Mouse (Mus musculus) embryonic facial prominence, embryonic 11.5 days (tissue): ENCODE results near the gene Paip2b. TPM values are rescaled to one million over a fixed set of nuclear protein-coding genes. Genes with fewer than 3 reads are reported as not detected.

Experiments used
- ATAC-seq: fragments of 200-750 bp; cut with Nextera tagmentation; replicated peaks from 2 replicates; pipeline ENCODE4 v1.8.0; 2017; ENCODE audit warnings: low read depth; ENCODE audit not compliant: insufficient number of reproducible peaks, low FRiP score, low TSS enrichment
- DNase-seq: peaks from one replicate; pipeline ENCODE4 v3.0.0-alpha.2; 2015; ENCODE audit warnings: low spot score
- H3K27ac ChIP-seq: fragments of 300-500 bp; sonication (generic); replicated peaks from 2 replicates; pipeline ENCODE4 v1.5.1; 2014; ENCODE audit warnings: mild to moderate bottlenecking, low read depth, low read length, control low read depth
- H3K27me3 ChIP-seq: fragments of 300-500 bp; sonication (generic); 2 replicates; pipeline ENCODE4 v1.6.1; 2014; ENCODE audit warnings: mild to moderate bottlenecking, low read length, moderate library complexity, mixed read lengths; ENCODE audit not compliant: control insufficient read depth, insufficient read depth
- H3K36me3 ChIP-seq: fragments of 300-500 bp; sonication (generic); replicated peaks from 2 replicates; pipeline ENCODE4 v1.6.1; 2014; ENCODE audit warnings: low read depth, mild to moderate bottlenecking, low read length, moderate library complexity, mixed read lengths; ENCODE audit not compliant: control insufficient read depth, insufficient read depth
- H3K4me1 ChIP-seq: fragments of 300-500 bp; sonication (generic); 2 replicates; pipeline ENCODE4 v1.6.1; 2014; ENCODE audit warnings: low read length, mixed read lengths; ENCODE audit not compliant: control insufficient read depth, insufficient read depth
- H3K4me2 ChIP-seq: fragments of 300-500 bp; sonication (generic); 2 replicates; pipeline ENCODE4 v1.6.1; 2014; ENCODE audit warnings: low read depth, mild to moderate bottlenecking, control low read depth, low read length, moderate library complexity
- H3K4me3 ChIP-seq: fragments of 300-500 bp; sonication (generic); 2 replicates; pipeline ENCODE4 v1.5.1; 2014; ENCODE audit warnings: low read depth, low read length, control low read depth
- H3K9ac ChIP-seq: fragments of 300-500 bp; sonication (generic); replicated peaks from 2 replicates; pipeline ENCODE4 v1.6.1; 2014; ENCODE audit warnings: mild to moderate bottlenecking, control low read depth, low read length
- H3K9me3 ChIP-seq: fragments of 300-500 bp; sonication (generic); replicated peaks from 2 replicates; pipeline ENCODE4 v1.6.1; 2016; ENCODE audit warnings: mild to moderate bottlenecking, low read length, inconsistent platforms, mixed read lengths; ENCODE audit not compliant: control insufficient read depth
- WGBS: fragments of 180-500 bp; shearing (Covaris S2); extraction: QIAGEN DNeasy Blood & Tissue Kit; methylation state at CpG from one replicate; pipeline ENCODE4 v1.1.7; 2014; 5-methylcytosine and 5-hydroxymethylcytosine counted together
- polyA plus RNA-seq: library from polyadenylated mRNA; unstranded; fragments of >200 nt; fragmentation: Nextera tagmentation; extraction: Ambion mirVana; gene quantifications from 2 replicates; pipeline ENCODE4 v1.2.1, GENCODE M21; 2014

Gene Paip2b
- 20.1 and 21.7 TPM in 2 replicates for polyA plus RNA-seq

- peak within 1 kb of the TSS; percentile 84 for H3K9ac ChIP-seq
- DNase-seq (peak; percentile 99), ATAC-seq (peak; percentile 98)
- no peaks in the 10 kb centered on the region for H3K27me3 ChIP-seq
- H3K27ac ChIP-seq: peak within 1 kb of the TSS; percentile 73
- H3K4me2 ChIP-seq: peak within 1 kb of the TSS; percentile 74
- H3K9me3 ChIP-seq: no peaks in the 10 kb centered on the region
- WGBS: 0% methylated on average over 24 of the region's 37 CpGs
- H3K36me3 ChIP-seq: no peaks in the 10 kb centered on the region
- no peaks in the 10 kb centered on the region for H3K4me1 ChIP-seq
- peak within 1 kb of the TSS; percentile 72 for H3K4me3 ChIP-seq
Measured at GRCm38 (mm10) chr6:83831606-83832123, at the start of gene Paip2b. Gene Paip2b (minus strand): TSS chr6:83831741.

GRCm38 (mm10) chr6:83879815-83880214 lies 48.3 kb upstream of the Paip2b start:
- no peaks in the 10 kb centered on the region for H3K4me1 ChIP-seq
- H3K9me3 ChIP-seq: no peaks in the 10 kb centered on the region
- H3K27me3 ChIP-seq: no peaks in the 10 kb centered on the region
- no peak overlapping the region for H3K9ac ChIP-seq
- DNase-seq: peak; percentile 80
- 3% methylated on average over 4 of the region's 4 CpGs for WGBS
- H3K4me2 ChIP-seq: no peak overlapping the region
- H3K27ac ChIP-seq: no peak overlapping the region
- no peak overlapping the region for H3K4me3 ChIP-seq
- no peak for ATAC-seq
- H3K36me3 ChIP-seq: no peaks in the 10 kb centered on the region

DNA sequence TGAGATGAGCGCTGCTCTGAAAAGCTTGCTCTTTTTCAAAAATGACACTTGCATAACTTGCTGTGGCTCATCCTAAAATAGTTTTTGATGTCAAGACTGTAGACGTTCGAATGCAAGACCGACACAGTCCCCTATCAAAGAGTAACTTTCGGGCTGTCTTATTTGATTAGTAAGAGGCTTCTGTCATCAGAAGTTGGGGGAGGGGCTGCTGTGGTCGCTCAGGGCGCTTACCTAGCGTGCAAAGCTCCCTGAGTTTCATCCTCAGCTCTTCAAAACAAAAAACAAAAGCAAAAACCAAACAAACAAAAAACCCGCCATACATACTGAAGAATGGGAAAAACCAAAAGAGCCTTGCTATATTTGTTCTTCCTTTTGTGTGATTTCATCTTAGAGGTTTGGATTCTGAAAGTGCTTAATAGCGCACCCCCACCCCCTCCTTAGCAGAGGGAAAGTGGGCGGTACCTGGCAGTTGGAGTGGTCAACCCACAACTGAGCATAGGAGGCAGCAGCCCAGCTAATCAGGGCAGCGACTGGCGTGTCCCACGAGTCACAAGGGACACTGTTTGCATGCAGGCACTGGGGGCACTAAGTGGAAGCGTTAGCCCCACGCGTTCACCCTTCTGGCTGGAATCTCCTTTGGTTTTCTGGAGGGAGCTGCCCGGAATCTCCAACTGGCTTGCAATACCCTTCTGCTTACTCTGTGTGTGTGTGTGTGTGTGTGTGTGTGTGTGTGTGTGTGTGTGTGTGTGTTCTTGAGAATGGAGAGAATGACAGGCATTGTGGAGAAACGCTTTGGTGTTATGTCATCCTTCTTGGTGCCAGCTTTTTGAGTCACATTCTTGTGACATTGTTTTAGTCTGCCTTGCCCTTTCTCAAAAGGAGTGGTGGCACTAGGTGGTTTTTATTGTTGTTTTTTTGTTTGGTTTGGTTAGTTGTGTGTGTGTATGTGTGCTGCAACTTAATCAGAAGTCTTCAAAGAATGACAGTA lies 36.4 kb upstream of the Paip2b start:
- H3K4me3 ChIP-seq: peak overlapping the region; percentile 60
- no peaks in the 10 kb centered on the region for H3K4me1 ChIP-seq
- peak overlapping the region; percentile 47 for H3K9ac ChIP-seq
- H3K9me3 ChIP-seq: no peaks in the 10 kb centered on the region
- 0 out of 2 replicates have a peak, but pooled peaks have one; percentile 42 for ATAC-seq
- peak; percentile 24 for DNase-seq
- H3K27ac ChIP-seq: no peak overlapping the region
- 3% methylated on average over 19 of the region's 19 CpGs for WGBS
- 0 out of 2 replicates have a peak, but pooled peaks cover 3% of the 10 kb centered on the region for H3K27me3 ChIP-seq
- peak overlapping the region; percentile 94 for H3K4me2 ChIP-seq
- H3K36me3 ChIP-seq: no peaks in the 10 kb centered on the region

DNA sequence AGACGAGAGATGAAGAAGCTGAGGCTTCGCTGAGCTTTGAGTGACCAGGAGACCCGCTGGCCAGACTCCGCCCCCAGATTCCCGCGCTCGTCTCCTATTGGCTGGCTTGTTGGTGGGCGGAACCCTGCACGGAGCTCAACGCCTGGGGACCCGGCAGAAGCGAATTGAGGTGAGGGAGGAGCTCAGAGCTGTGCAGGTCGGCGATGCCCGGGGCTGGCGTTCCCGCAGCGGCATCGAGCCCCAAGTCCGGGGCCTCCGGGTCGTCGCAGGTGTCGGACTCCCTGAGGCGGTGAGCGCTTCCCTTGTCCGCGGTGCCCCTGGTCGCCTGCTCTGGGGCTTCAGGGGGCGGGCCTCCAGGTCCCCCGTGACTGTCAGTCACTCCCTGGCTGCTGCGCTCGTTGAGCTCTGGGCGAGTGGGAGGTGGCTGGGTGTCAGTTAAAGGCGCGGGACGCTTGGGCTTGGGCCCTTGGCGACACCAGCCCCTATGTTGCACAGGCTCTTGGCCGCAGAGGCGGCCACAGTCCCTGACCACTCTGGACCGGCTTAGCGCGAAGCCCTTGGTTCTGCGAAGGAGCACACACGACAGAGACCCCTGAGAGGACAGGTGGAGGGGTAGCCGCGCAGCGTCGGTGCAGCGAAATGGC lies 35.5 kb upstream of the Paip2b start, which contains the start of gene Zfp638:
TSS of gene Zfp638 (plus strand) at position 156 of the 644 bp plus-strand sequence.
- H3K4me2 ChIP-seq: peak within 1 kb of the TSS; percentile 94
- no peak within 1 kb of the TSS for H3K27ac ChIP-seq
- H3K36me3 ChIP-seq: no peaks in the 10 kb centered on the region
- peak within 1 kb of the TSS; percentile 47 for H3K9ac ChIP-seq
- no peaks in the 10 kb centered on the region for H3K4me1 ChIP-seq
- H3K27me3 ChIP-seq: 0 out of 2 replicates have a peak, but pooled peaks cover 3% of the 10 kb centered on the region
- H3K4me3 ChIP-seq: peak within 1 kb of the TSS; percentile 60
- peak; percentile 94 for DNase-seq
- H3K9me3 ChIP-seq: no peaks in the 10 kb centered on the region
- peak; percentile 95 for ATAC-seq
- WGBS: under 1% methylated on average over 47 of the region's 50 CpGs

GRCm38 (mm10) chr6:83866423-83866822 lies 34.9 kb upstream of the Paip2b start:
- ATAC-seq: no peak
- Histone ChIP-seq H3K9me3 (no peaks in the 10 kb centered on the region), H3K9ac (no peak overlapping the region), H3K27me3 (0 out of 2 replicates have a peak, but pooled peaks cover 3% of the 10 kb centered on the region), H3K27ac (no peak overlapping the region), H3K4me2 (no peak overlapping the region), H3K4me3 (no peak overlapping the region), H3K36me3 (no peaks in the 10 kb centered on the region), H3K4me1 (no peaks in the 10 kb centered on the region)
- 34% methylated on average over 4 of the region's 4 CpGs for WGBS
- DNase-seq: peak; percentile 6

- Histone ChIP-seq H3K36me3 (no peaks in the 10 kb centered on the region), H3K9me3 (no peaks in the 10 kb centered on the region), H3K27me3 (no peaks in the 10 kb centered on the region), H3K9ac (no peak overlapping the region), H3K4me3 (no peak overlapping the region), H3K4me1 (no peaks in the 10 kb centered on the region), H3K4me2 (no peak overlapping the region), H3K27ac (no peak overlapping the region)
- DNase-seq (no peak), ATAC-seq (no peak)
- WGBS: 68% methylated on average over 4 of the region's 4 CpGs
Measured at GRCm38 (mm10) chr6:83863538-83863937, 32.0 kb upstream of the Paip2b start.

- no peak for ATAC-seq
- Histone ChIP-seq H3K4me3 (no peak overlapping the region), H3K36me3 (no peaks in the 10 kb centered on the region), H3K9me3 (no peaks in the 10 kb centered on the region), H3K4me2 (no peak overlapping the region), H3K9ac (no peak overlapping the region), H3K4me1 (no peaks in the 10 kb centered on the region), H3K27me3 (no peaks in the 10 kb centered on the region), H3K27ac (no peak overlapping the region)
- DNase-seq: no peak
- WGBS: 86% methylated on average over 9 of the region's 9 CpGs
Measured at GRCm38 (mm10) chr6:83860033-83860432, 28.5 kb upstream of the Paip2b start.
